Mouse (Mus musculus) macrophage (primary cell): Measurements from ENCODE around the gene Dnm3. TPM values are rescaled to one million over a fixed set of nuclear protein-coding genes. Genes with fewer than 3 reads are reported as not detected.

Experiments
- H3K27ac ChIP-seq: fragments of 350-480 bp; formaldehyde crosslinking; 2 replicates; pipeline ENCODE4 v1.9.0; 2021
- H3K36me3 ChIP-seq: fragments of 350-480 bp; formaldehyde crosslinking; 2 replicates; pipeline ENCODE4 v1.9.0; 2021; ENCODE audit errors: inconsistent target
- H3K4me3 ChIP-seq: fragments of 350-480 bp; formaldehyde crosslinking; 2 replicates; pipeline ENCODE4 v1.9.0; 2021; ENCODE audit errors: inconsistent target
- H3K79me2 ChIP-seq: fragments of 350-480 bp; formaldehyde crosslinking; 2 replicates; pipeline ENCODE4 v1.9.0; 2021; ENCODE audit errors: inconsistent target
- WGBS: methylation state at CpG from one replicate; pipeline ENCODE4 v1.1.7; 2026; ENCODE audit warnings: inconsistent platforms; ENCODE audit not compliant: missing documents; 5-methylcytosine and 5-hydroxymethylcytosine counted together
- polyA plus RNA-seq: library from polyadenylated mRNA; stranded (reverse); fragments of 250-400 nt; gene quantifications from 3 replicates; pipeline ENCODE4 v1.2.4, GENCODE M21; 2018; ENCODE audit warnings: inconsistent platforms

The Dnm3 gene
- polyA plus RNA-seq, 1 experiment from 2014 or later = not detected

- Histone ChIP-seq H3K79me2 (no peaks in the 10 kb centered on the region), H3K36me3 (no peaks in the 10 kb centered on the region), H3K4me3 (no peak overlapping the region), H3K27ac (no peak overlapping the region)
- 66% methylated on average over 10 of the region's 10 CpGs for WGBS
Observed at GRCm38 (mm10) chr1:162076581-162077001, 401.2 kb downstream of the Dnm3 start.

- Histone ChIP-seq H3K36me3 (no peaks in the 10 kb centered on the region), H3K4me3 (no peak overlapping the region), H3K79me2 (no peaks in the 10 kb centered on the region), H3K27ac (no peak overlapping the region)
- 95% methylated on average over 10 of the region's 10 CpGs for WGBS
Observed at GRCm38 (mm10) chr1:162075831-162076230, 402.0 kb downstream of the Dnm3 start.

GRCm38 (mm10) chr1:162075416-162075815 lies 402.4 kb downstream of the Dnm3 start:
- H3K79me2 ChIP-seq = no peaks in the 10 kb centered on the region
- H3K4me3 ChIP-seq = no peak overlapping the region
- 93% methylated on average over 4 of the region's 4 CpGs for WGBS
- no peaks in the 10 kb centered on the region for H3K36me3 ChIP-seq
- H3K27ac ChIP-seq = no peak overlapping the region

GRCm38 (mm10) chr1:162074626-162075410 lies 403.0 kb downstream of the Dnm3 start:
- H3K79me2 ChIP-seq = no peaks in the 10 kb centered on the region
- no peak overlapping the region for H3K4me3 ChIP-seq
- H3K36me3 ChIP-seq = no peaks in the 10 kb centered on the region
- no peak overlapping the region for H3K27ac ChIP-seq
- 91% methylated on average over 17 of the region's 17 CpGs for WGBS

- H3K79me2 ChIP-seq = no peaks in the 10 kb centered on the region
- H3K36me3 ChIP-seq = no peaks in the 10 kb centered on the region
- no peak overlapping the region for H3K4me3 ChIP-seq
- 92% methylated on average over 7 of the region's 7 CpGs for WGBS
- H3K27ac ChIP-seq = no peak overlapping the region
Observed at GRCm38 (mm10) chr1:162072917-162073578, 404.8 kb downstream of the Dnm3 start.

- Histone ChIP-seq H3K4me3 (no peak overlapping the region), H3K79me2 (no peaks in the 10 kb centered on the region), H3K27ac (no peak overlapping the region), H3K36me3 (no peaks in the 10 kb centered on the region)
- 93% methylated on average over 6 of the region's 6 CpGs for WGBS
Observed at GRCm38 (mm10) chr1:162053608-162054007, 424.2 kb downstream of the Dnm3 start.

- 97% methylated on average over 7 of the region's 7 CpGs for WGBS
- Histone ChIP-seq H3K27ac (no peak overlapping the region), H3K4me3 (no peak overlapping the region), H3K36me3 (no peaks in the 10 kb centered on the region), H3K79me2 (no peaks in the 10 kb centered on the region)
Observed at GRCm38 (mm10) chr1:162053186-162053585, 424.6 kb downstream of the Dnm3 start.

- Histone ChIP-seq H3K27ac (no peak overlapping the region), H3K36me3 (no peaks in the 10 kb centered on the region), H3K4me3 (no peak overlapping the region), H3K79me2 (no peaks in the 10 kb centered on the region)
- 97% methylated on average over 6 of the region's 6 CpGs for WGBS
Observed at GRCm38 (mm10) chr1:162052755-162053154, 425.1 kb downstream of the Dnm3 start.

GRCm38 (mm10) chr1:162052138-162052537 lies 425.7 kb downstream of the Dnm3 start:
- WGBS = 92% methylated on average over 7 of the region's 7 CpGs
- Histone ChIP-seq H3K79me2 (no peaks in the 10 kb centered on the region), H3K36me3 (no peaks in the 10 kb centered on the region), H3K4me3 (no peak overlapping the region), H3K27ac (no peak overlapping the region)

- Histone ChIP-seq H3K36me3 (no peaks in the 10 kb centered on the region), H3K27ac (no peak overlapping the region), H3K79me2 (no peaks in the 10 kb centered on the region), H3K4me3 (no peak overlapping the region)
- WGBS = 47% methylated on average over 4 of the region's 4 CpGs
Observed at GRCm38 (mm10) chr1:162051710-162052109, 426.1 kb downstream of the Dnm3 start.

- Histone ChIP-seq H3K79me2 (no peaks in the 10 kb centered on the region), H3K36me3 (no peaks in the 10 kb centered on the region), H3K4me3 (no peak overlapping the region), H3K27ac (no peak overlapping the region)
- WGBS = 93% methylated on average over 7 of the region's 7 CpGs
Observed at GRCm38 (mm10) chr1:162047673-162048072, 430.2 kb downstream of the Dnm3 start.

- H3K79me2 ChIP-seq = no peaks in the 10 kb centered on the region
- whole genome bisulfite sequencing = 71% methylated on average over 6 of the region's 8 CpGs
- H3K36me3 ChIP-seq = no peaks in the 10 kb centered on the region
- no peak overlapping the region for H3K4me3 ChIP-seq
- no peak overlapping the region for H3K27ac ChIP-seq
Observed at GRCm38 (mm10) chr1:162043788-162044717, 433.8 kb downstream of the Dnm3 start.

GRCm38 (mm10) chr1:162043216-162043615 lies 434.6 kb downstream of the Dnm3 start:
- no peak overlapping the region for H3K27ac ChIP-seq
- 56% methylated on average over 1 of the region's 1 CpGs for WGBS

GRCm38 (mm10) chr1:162042384-162042783 lies 435.4 kb downstream of the Dnm3 start:
- no peak overlapping the region for H3K27ac ChIP-seq
- WGBS = 94% methylated on average over 5 of the region's 5 CpGs
- no peak overlapping the region for H3K4me3 ChIP-seq
- no peaks in the 10 kb centered on the region for H3K79me2 ChIP-seq
- no peaks in the 10 kb centered on the region for H3K36me3 ChIP-seq

More at GRCm38 (mm10) chr1:162043216-162043615, 434.6 kb downstream of the Dnm3 start:
- Histone ChIP-seq H3K36me3 (no peaks in the 10 kb centered on the region), H3K79me2 (no peaks in the 10 kb centered on the region), H3K4me3 (no peak overlapping the region)
